Mouse (Mus musculus) adipocyte (in vitro differentiated cells): ENCODE results near the gene 2310061I04Rik.

ENCODE experiments used
- DNase-seq: peaks from one replicate; pipeline ENCODE4 v3.0.0-alpha.2; 2016; ENCODE audit warnings: low spot score

2310061I04Rik gene

GRCm38 (mm10) chr17:35869346-35870067 lies 27.7 kb downstream of the 2310061I04Rik start:
- peak; percentile 85 for DNase-seq

- peak; percentile 29 for DNase-seq
These were observed 28.3 kb downstream of the 2310061I04Rik start for GRCm38 (mm10) chr17:35868961-35869345.

- peak; percentile 33 for DNase-seq
These were observed 28.9 kb downstream of the 2310061I04Rik start for GRCm38 (mm10) chr17:35868165-35868820.

GRCm38 (mm10) chr17:35866911-35867890 lies 30.0 kb downstream of the 2310061I04Rik start:
- peak; percentile 72 for DNase-seq

GRCm38 (mm10) chr17:35866281-35866831 lies 30.9 kb downstream of the 2310061I04Rik start:
- DNase-seq, result peak; percentile 73

- peak; percentile 66 for DNase-seq
These were observed 31.6 kb downstream of the 2310061I04Rik start, which contains the start of gene Ppp1r18 for GRCm38 (mm10) chr17:35865481-35866280. Gene Ppp1r18 (plus strand): TSS chr17:35865593.

GRCm38 (mm10) chr17:35864832-35865353 lies 32.3 kb downstream of the 2310061I04Rik start:
- DNase-seq, result peak; percentile 61

GRCm38 (mm10) chr17:35861198-35861857 lies 35.9 kb downstream of the 2310061I04Rik start, which contains the start of gene Nrm:
Gene Nrm (plus strand): TSS chr17:35861318.
- peak; percentile 90 for DNase-seq

GRCm38 (mm10) chr17:35860831-35861197 lies 36.4 kb downstream of the 2310061I04Rik start:
- no peak for DNase-seq

- no peak for DNase-seq
These were observed 37.4 kb downstream of the 2310061I04Rik start for GRCm38 (mm10) chr17:35859835-35860234.

- no peak for DNase-seq
These were observed 37.9 kb downstream of the 2310061I04Rik start for GRCm38 (mm10) chr17:35859371-35859770.

GRCm38 (mm10) chr17:35850974-35851373 lies 46.3 kb downstream of the 2310061I04Rik start:
- DNase-seq, result no peak

GRCm38 (mm10) chr17:35848112-35848511 lies 49.1 kb downstream of the 2310061I04Rik start:
- no peak for DNase-seq

GRCm38 (mm10) chr17:35843514-35843913 lies 53.7 kb downstream of the 2310061I04Rik start:
- DNase-seq, result no peak
